Mouse (Mus musculus): Measurements from ENCODE around the gene Grik2. TPM values are rescaled to one million over a fixed set of nuclear protein-coding genes. Genes with fewer than 3 reads are reported as not detected.

Grik2 gene
- 1.6 and 2.4 TPM in 2 replicates for polyA plus RNA-seq (2015; fragmentation: Nextera tagmentation; extraction: Ambion mirVana)

DNA sequence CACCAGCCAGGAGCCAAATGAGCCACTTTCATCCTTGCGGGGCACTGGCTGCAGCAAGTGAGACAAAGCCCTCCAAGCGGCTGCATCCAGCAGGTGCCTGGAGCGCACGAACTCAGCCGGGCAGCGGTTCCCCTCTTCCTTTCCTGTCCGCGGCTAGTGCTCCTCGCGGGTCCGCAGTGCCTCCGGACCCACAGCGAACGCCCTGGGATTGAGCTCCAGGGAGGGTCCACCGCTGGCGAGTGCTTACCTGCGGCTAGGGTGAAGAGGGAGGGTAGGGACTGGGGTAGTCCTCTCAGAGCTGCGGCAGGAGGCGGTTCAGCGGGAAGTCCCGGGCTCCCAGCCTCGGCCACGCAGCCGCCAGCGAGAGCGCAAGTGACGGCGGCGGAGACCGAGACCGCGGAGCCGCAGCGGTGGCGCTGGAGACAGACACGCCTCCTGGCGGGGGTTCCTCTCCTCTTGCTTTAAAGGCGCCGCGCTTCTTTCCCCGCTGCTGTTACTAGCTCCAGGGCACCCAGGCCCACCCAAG lies at the start of gene Grik2:
Grik2 (minus strand) TSS at position 386 of the 526 bp plus-strand sequence.
- no peak within 1 kb of the TSS for H3K9ac ChIP-seq
- H3K36me3 ChIP-seq = no peaks in the 10 kb centered on the region
- ATAC-seq (ENCODE audit: insufficient number of reproducible peaks, low FRiP score, low TSS enrichment, low read depth) = no peak
- H3K4me3 ChIP-seq = peak within 1 kb of the TSS; percentile 53
- peaks cover 29% of the 10 kb centered on the region for H3K27me3 ChIP-seq
- 1% methylated on average over 40 of the region's 41 CpGs for WGBS
- no peak within 1 kb of the TSS for H3K27ac ChIP-seq
- H3K4me2 ChIP-seq = peak within 1 kb of the TSS; percentile 95
- H3K4me1 ChIP-seq = peaks cover 13% of the 10 kb centered on the region
- H3K9me3 ChIP-seq = no peaks in the 10 kb centered on the region

DNA sequence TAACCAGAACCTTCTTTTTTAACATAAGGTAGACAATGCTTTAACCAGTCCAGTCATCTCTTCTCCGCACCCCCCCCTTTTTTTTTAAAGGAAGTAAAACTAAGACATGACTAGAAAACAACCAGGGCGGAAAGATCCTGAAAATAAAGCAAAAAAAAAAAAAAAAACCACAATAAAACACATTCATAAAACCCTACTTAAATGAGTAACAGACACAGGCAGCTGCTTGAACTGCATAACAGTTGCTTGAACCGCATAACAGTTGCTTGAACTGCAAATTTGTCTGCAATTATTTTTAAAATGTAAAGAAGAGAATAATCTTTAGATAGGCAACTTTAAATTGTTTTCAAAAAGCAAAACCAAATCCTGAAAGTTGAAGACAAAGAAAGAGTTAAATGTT lies 45.8 kb upstream of the Grik2 start:
- Histone ChIP-seq H3K4me1 (no peaks in the 10 kb centered on the region), H3K36me3 (no peaks in the 10 kb centered on the region), H3K27me3 (no peaks in the 10 kb centered on the region), H3K4me3 (no peak overlapping the region), H3K9me3 (no peaks in the 10 kb centered on the region), H3K4me2 (no peak overlapping the region), H3K27ac (no peak overlapping the region), H3K9ac (no peak overlapping the region)
- WGBS = 42% methylated on average over 3 of the region's 3 CpGs
- ATAC-seq (ENCODE audit: insufficient number of reproducible peaks, low FRiP score, low TSS enrichment, low read depth) = no peak

DNA sequence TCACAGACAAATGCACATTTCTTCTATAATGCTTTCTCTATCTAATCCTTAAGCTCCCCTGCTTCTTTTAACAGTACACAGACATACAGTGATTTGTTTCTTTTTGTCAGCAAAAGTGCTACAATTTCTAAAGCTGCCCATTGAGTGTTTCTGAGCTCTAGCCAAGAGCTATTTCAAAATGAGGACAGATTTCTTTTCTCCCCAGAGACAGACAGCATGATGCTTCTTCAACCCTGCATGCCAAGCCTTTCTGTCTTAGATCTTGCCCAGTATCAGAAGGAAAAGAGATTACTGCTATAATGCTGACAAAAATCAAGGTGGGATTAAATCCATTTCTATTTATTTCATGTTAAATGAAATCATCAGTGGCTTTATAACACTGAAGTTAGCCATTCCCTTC lies 18.7 kb upstream of the Grik2 start:
- Histone ChIP-seq H3K4me1 (no peaks in the 10 kb centered on the region), H3K36me3 (no peaks in the 10 kb centered on the region), H3K9ac (no peak overlapping the region), H3K4me2 (no peak overlapping the region), H3K4me3 (no peak overlapping the region), H3K27ac (no peak overlapping the region), H3K9me3 (no peaks in the 10 kb centered on the region), H3K27me3 (no peaks in the 10 kb centered on the region)
- ATAC-seq (ENCODE audit: insufficient number of reproducible peaks, low FRiP score, low TSS enrichment, low read depth) = no peak

DNA sequence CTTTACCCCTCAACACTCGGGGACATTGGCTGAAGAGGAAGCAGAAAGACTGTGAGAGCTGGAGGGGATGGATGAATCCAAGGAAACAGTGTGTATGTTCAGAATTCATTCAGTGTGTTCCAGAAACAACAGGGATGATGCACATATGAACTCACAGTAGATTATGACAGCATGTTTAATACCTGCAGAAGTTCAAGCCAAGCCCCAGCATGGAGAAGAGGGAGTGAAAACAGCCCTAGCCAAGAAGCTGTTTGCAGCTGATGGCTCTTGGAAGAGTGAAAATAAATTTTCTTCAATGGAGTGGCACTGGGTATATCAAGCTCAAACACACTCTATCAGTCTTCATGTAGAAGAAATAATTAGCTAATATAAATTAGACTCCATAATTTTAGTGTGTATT lies 12.4 kb upstream of the Grik2 start:
- Histone ChIP-seq H3K36me3 (no peaks in the 10 kb centered on the region), H3K4me1 (no peaks in the 10 kb centered on the region), H3K4me3 (no peak overlapping the region), H3K9me3 (no peaks in the 10 kb centered on the region), H3K4me2 (no peak overlapping the region), H3K9ac (no peak overlapping the region), H3K27ac (no peak overlapping the region), H3K27me3 (no peaks in the 10 kb centered on the region)
- no peak for ATAC-seq (ENCODE audit: insufficient number of reproducible peaks, low FRiP score, low TSS enrichment, low read depth)
- WGBS = 76% methylated on average over 1 of the region's 1 CpGs

DNA sequence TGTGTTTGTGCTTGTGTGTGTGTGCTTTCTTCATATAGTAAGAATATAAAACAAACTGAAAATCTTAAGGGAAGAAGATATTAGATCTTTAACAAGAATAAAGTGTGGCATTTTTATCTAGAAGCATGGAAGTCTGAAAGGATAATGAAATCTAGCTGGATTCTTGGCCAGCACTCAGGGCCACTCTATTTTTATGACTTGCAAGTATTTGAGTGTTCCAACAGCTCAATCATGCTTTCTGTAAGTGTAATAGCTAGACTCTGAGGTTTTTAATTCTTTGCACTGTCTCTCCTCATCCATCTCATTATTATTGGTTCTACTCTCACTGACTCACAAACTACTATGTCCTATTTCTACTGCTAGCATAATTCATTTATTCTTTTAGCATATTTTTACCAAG lies 5.6 kb upstream of the Grik2 start:
- H3K4me2 ChIP-seq = no peak overlapping the region
- H3K27ac ChIP-seq = no peak overlapping the region
- no peak for ATAC-seq (ENCODE audit: insufficient number of reproducible peaks, low FRiP score, low TSS enrichment, low read depth)
- peaks cover 4% of the 10 kb centered on the region; the same call in 1 of the 2 replicates for H3K27me3 ChIP-seq
- no peaks in the 10 kb centered on the region for H3K36me3 ChIP-seq
- no peak overlapping the region for H3K4me3 ChIP-seq
- peaks cover 3% of the 10 kb centered on the region; the same call in 1 of the 2 replicates for H3K4me1 ChIP-seq
- H3K9ac ChIP-seq = no peak overlapping the region
- H3K9me3 ChIP-seq = no peaks in the 10 kb centered on the region

DNA sequence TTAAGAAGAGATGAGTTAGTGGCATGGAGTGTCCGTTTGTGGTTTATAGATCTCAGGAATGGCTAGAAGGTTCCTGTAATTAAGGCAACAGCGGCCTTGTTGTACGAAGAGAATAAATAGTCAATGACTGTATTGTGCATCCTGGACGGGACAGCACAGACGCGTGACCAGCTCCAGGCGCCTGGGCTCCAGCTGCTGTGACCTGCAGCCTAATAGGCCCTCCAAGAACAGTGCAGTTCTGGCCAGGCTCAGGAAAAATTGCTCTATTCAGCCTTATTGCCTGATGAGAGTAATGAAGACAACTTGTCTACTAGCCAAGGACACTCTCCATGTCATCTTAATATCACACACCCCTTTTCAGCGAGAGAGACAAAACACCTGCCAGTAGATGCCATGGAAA lies 1.8 kb upstream of the Grik2 start:
- 42% methylated on average over 8 of the region's 8 CpGs for WGBS
- peaks cover 23% of the 10 kb centered on the region for H3K27me3 ChIP-seq
- H3K9me3 ChIP-seq = no peaks in the 10 kb centered on the region
- no peak overlapping the region for H3K27ac ChIP-seq
- ATAC-seq (ENCODE audit: insufficient number of reproducible peaks, low FRiP score, low TSS enrichment, low read depth) = no peak
- no peak overlapping the region for H3K9ac ChIP-seq
- no peaks in the 10 kb centered on the region for H3K36me3 ChIP-seq
- no peak overlapping the region for H3K4me3 ChIP-seq
- no peak overlapping the region for H3K4me2 ChIP-seq
- peaks cover 13% of the 10 kb centered on the region for H3K4me1 ChIP-seq

DNA sequence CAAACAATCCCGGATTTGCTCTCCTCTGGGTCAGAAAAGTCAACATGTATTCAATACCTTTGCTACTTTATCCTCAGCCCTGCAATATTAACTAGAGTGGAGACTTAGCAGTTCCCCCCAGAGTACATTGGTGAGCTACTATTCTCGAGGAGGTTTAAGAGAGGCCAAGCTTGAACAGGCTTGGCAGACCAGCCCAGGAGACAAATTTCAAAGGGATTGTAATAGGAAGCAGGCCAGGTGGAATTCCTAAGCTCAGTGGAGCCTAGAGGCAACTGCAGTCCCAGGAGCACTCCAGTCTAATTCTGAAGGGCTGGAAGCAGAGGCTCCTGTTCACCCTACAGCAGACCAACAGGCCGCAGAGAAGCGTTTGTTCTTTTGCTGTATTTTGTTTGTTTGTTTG lies 1.1 kb upstream of the Grik2 start:
- H3K4me1 ChIP-seq = peaks cover 13% of the 10 kb centered on the region
- no peak overlapping the region for H3K4me2 ChIP-seq
- no peaks in the 10 kb centered on the region for H3K9me3 ChIP-seq
- ATAC-seq (ENCODE audit: insufficient number of reproducible peaks, low FRiP score, low TSS enrichment, low read depth) = no peak
- no peaks in the 10 kb centered on the region for H3K36me3 ChIP-seq
- H3K9ac ChIP-seq = no peak overlapping the region
- WGBS = 26% methylated on average over 4 of the region's 4 CpGs
- H3K4me3 ChIP-seq = no peak overlapping the region
- H3K27me3 ChIP-seq = peaks cover 23% of the 10 kb centered on the region
- no peak overlapping the region for H3K27ac ChIP-seq

DNA sequence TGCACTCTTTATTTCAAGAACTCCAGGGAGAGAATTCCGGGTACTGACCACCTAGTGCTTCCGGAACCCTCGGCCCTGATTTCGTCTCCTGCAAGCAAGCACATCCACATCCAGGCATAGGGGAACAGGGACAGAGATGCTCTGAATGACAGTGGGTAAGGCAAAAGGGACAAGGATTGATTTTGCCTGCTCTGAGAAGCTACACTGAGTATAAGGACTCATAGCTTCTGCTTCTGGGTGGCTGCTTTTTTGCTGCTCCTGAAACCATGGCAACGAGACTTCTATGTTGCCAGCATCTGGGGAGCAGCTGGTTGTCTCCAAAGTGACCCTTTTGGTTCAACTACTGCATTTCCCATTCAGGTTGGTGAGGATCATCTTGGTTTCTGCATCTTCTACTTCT lies 348 bp upstream of the Grik2 start:
- Histone ChIP-seq H3K4me2 (peak overlapping the region; percentile 95), H3K4me3 (peak overlapping the region; percentile 53), H3K4me1 (peaks cover 13% of the 10 kb centered on the region), H3K9ac (no peak overlapping the region), H3K27ac (no peak overlapping the region), H3K9me3 (no peaks in the 10 kb centered on the region), H3K27me3 (peaks cover 24% of the 10 kb centered on the region), H3K36me3 (no peaks in the 10 kb centered on the region)
- ATAC-seq (ENCODE audit: insufficient number of reproducible peaks, low FRiP score, low TSS enrichment, low read depth) = no peak
- WGBS = 6% methylated on average over 5 of the region's 5 CpGs

DNA sequence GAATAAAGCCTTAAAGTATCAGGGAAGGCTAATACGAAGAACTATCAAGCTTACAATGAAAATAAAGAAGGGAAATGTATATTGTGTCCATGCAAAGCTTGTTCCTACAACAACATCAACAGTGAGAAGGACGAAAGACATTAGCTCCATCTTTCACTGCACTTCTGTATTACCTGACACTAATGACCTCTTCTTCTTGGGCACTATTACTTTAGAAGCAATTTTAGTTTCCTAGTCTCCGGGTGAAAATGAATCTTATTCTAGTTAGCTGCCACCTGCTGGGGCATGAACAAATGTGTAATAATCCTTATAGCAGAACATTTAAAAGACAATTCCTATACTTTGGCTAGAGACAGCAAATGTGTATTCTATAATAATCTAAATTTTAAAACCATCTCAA lies 1.9 kb downstream of the Grik2 start:
- Histone ChIP-seq H3K27me3 (peaks cover 41% of the 10 kb centered on the region), H3K9ac (no peak overlapping the region), H3K27ac (no peak overlapping the region), H3K4me2 (no peak overlapping the region), H3K9me3 (no peaks in the 10 kb centered on the region), H3K36me3 (no peaks in the 10 kb centered on the region), H3K4me3 (no peak overlapping the region), H3K4me1 (peaks cover 21% of the 10 kb centered on the region)
- WGBS = 48% methylated on average over 3 of the region's 3 CpGs
- no peak for ATAC-seq (ENCODE audit: insufficient number of reproducible peaks, low FRiP score, low TSS enrichment, low read depth)

DNA sequence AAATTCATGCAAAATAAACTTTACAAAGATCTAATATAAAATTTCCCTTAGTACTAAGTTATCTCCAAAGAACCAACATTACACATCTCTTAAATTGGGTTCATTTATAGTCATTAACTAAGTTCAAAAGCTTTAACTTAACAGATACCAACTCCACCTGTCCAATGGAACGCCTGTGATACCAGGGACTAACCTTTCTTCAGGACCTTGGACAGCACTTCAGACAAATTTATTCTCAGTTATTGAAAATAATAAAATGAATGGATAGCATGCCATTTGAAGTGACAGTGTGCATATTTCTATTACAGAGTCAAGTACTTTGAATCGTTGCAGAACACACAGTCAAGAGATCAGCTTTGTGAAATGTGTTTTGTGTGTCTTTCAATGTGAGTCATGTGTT lies 3.1 kb downstream of the Grik2 start:
- ATAC-seq (ENCODE audit: insufficient number of reproducible peaks, low FRiP score, low TSS enrichment, low read depth) = no peak
- Histone ChIP-seq H3K4me2 (no peak overlapping the region), H3K9me3 (no peaks in the 10 kb centered on the region), H3K4me1 (peaks cover 21% of the 10 kb centered on the region), H3K36me3 (no peaks in the 10 kb centered on the region), H3K4me3 (no peak overlapping the region), H3K27ac (no peak overlapping the region), H3K9ac (no peak overlapping the region), H3K27me3 (peaks cover 44% of the 10 kb centered on the region)
- WGBS = 32% methylated on average over 2 of the region's 2 CpGs

DNA sequence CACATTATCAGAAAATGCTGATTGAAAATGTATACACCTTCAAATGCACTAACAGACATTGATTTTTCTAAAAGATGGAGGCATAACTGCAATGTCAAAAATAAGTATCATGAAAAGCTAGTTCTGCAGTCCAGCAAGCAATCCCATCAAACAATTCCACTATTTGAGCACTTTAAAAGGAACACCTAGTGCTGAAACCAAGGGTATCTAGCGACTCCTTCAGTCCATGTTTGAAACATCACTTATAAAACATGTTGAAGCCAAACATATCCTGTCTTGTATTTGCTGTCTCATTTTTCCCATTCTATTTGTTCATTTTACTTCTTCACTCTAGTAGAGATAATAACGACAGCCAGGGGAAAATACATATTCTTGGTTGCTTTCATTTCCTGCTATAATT lies 3.7 kb downstream of the Grik2 start:
- peaks cover 25% of the 10 kb centered on the region for H3K4me1 ChIP-seq
- H3K27ac ChIP-seq = no peak overlapping the region
- peaks cover 44% of the 10 kb centered on the region for H3K27me3 ChIP-seq
- no peak overlapping the region for H3K4me2 ChIP-seq
- no peak for ATAC-seq (ENCODE audit: insufficient number of reproducible peaks, low FRiP score, low TSS enrichment, low read depth)
- no peaks in the 10 kb centered on the region for H3K9me3 ChIP-seq
- no peaks in the 10 kb centered on the region for H3K36me3 ChIP-seq
- 15% methylated on average over 2 of the region's 2 CpGs for whole genome bisulfite sequencing
- H3K9ac ChIP-seq = no peak overlapping the region
- no peak overlapping the region for H3K4me3 ChIP-seq

DNA sequence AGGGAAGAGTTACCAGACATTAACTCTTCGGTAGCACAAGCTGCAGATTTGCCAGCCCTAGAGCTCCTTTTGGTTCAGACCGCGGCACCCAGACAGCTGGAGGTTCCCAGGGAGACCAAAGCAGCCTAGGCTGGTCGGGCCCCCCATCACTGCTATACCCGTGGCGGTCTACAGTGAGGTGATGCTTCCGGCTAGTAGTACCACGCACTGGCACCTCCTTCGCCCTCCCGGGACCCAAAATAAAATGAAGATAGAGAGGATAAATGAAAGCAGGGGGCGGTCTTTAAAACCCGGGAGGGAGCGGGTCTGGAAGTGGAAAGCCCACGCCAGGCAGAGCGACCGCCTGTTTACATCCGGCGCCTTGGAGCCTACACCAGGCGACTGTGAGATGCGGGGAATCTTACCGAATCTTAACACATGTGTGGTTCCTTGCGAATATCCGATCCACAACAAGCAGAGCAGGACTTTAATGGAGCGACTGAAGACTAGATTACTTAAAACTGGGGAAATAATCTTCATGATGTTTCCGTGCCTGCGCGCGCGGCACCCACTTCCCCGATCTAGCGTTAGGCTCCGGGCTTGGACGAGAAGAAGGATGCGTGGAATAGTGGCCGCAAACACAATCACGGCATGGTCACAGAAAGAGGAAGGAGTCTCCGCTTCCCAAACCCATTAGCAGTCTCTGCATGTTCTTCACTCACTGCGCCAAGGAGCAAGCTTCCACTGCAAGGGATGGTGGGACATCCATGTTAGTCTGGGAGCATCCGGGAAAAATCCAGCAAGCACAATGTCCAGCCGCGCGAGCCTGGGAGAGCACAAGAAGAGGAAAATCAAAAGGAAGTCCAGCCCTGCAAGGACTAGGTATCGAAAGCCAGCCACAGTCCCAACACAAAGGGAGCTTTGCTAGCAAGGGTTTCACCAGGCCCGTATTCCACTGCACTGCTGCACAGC lies 5.5 kb downstream of the Grik2 start:
- no peak for ATAC-seq (ENCODE audit: insufficient number of reproducible peaks, low FRiP score, low TSS enrichment, low read depth)
- Histone ChIP-seq H3K36me3 (no peaks in the 10 kb centered on the region), H3K4me3 (peak overlapping the region; percentile 44), H3K9ac (no peak overlapping the region), H3K27me3 (peaks cover 30% of the 10 kb centered on the region), H3K27ac (no peak overlapping the region), H3K9me3 (no peaks in the 10 kb centered on the region), H3K4me2 (peak overlapping the region; percentile 81), H3K4me1 (peaks cover 12% of the 10 kb centered on the region; the same call in 1 of the 2 replicates)
- under 1% methylated on average over 44 of the region's 44 CpGs for whole genome bisulfite sequencing

All from limb, embryonic 15.5 days (tissue).